Mouse (Mus musculus) intestine, postnatal 0 days (tissue): ENCODE results near the gene Spib. TPM values are rescaled to one million over a fixed set of nuclear protein-coding genes. Genes with fewer than 3 reads are reported as not detected.

Experiments used
- ATAC-seq: fragments of 200-750 bp; cut with Nextera tagmentation; 2 replicates; pipeline ENCODE4 v1.8.0; 2017; ENCODE audit warnings: mild to moderate bottlenecking, moderate TSS enrichment, moderate library complexity
- H3K27ac ChIP-seq: fragments of 300-500 bp; sonication (generic); 2 replicates; pipeline ENCODE4 v1.5.1; 2014; ENCODE audit warnings: mild to moderate bottlenecking, low read depth, low read length, moderate library complexity
- H3K27me3 ChIP-seq: fragments of 300-500 bp; sonication (generic); replicated peaks from 2 replicates; pipeline ENCODE4 v1.6.1; 2014; ENCODE audit warnings: low read length, mixed read lengths; ENCODE audit not compliant: control insufficient read depth, insufficient read depth
- H3K36me3 ChIP-seq: fragments of 300-500 bp; sonication (generic); 2 replicates; pipeline ENCODE4 v1.6.1; 2014; ENCODE audit warnings: mild to moderate bottlenecking, moderate library complexity; ENCODE audit not compliant: control insufficient read depth, insufficient read depth
- H3K4me1 ChIP-seq: fragments of 300-500 bp; sonication (generic); replicated peaks from 2 replicates; pipeline ENCODE4 v1.6.1; 2014; ENCODE audit warnings: antibody characterized with exemption, low read length, mixed read lengths; ENCODE audit not compliant: control insufficient read depth, insufficient read depth
- H3K4me2 ChIP-seq: fragments of 300-500 bp; sonication (generic); replicated peaks from 2 replicates; pipeline ENCODE4 v1.6.1; 2014; ENCODE audit warnings: low read depth, mild to moderate bottlenecking, moderate library complexity
- H3K4me3 ChIP-seq: fragments of 300-500 bp; sonication (generic); 2 replicates; pipeline ENCODE4 v1.5.1; 2014; ENCODE audit warnings: low read depth, low read length
- H3K9ac ChIP-seq: fragments of 300-500 bp; sonication (generic); 2 replicates; pipeline ENCODE4 v1.6.1; 2014; ENCODE audit warnings: mild to moderate bottlenecking, low read depth, low read length
- H3K9me3 ChIP-seq: fragments of 300-500 bp; sonication (generic); 2 replicates; pipeline ENCODE4 v1.6.1; 2016; ENCODE audit warnings: mixed run types; ENCODE audit not compliant: control insufficient read depth
- CTCF ChIP-seq: sonication (generic); IDR thresholded peaks from 2 replicates; pipeline ENCODE4 v1.5.1; 2016; ENCODE audit warnings: low read depth, mild to moderate bottlenecking, control low read depth, antibody characterized with exemption, moderate library complexity
- WGBS: fragments of 180-500 bp; shearing (Covaris S2); extraction: QIAGEN DNeasy Blood & Tissue Kit; methylation state at CpG from one replicate; pipeline ENCODE4 v1.1.7; 2014; 5-methylcytosine and 5-hydroxymethylcytosine counted together
- polyA plus RNA-seq: library from polyadenylated mRNA; unstranded; fragments of >200 nt; fragmentation: Nextera tagmentation; extraction: Ambion mirVana; gene quantifications from 2 replicates; pipeline ENCODE4 v1.2.1, GENCODE M21; 2015

Spib gene
- polyA plus RNA-seq, 1 experiment from 2014 or later = 0.17 TPM

DNA sequence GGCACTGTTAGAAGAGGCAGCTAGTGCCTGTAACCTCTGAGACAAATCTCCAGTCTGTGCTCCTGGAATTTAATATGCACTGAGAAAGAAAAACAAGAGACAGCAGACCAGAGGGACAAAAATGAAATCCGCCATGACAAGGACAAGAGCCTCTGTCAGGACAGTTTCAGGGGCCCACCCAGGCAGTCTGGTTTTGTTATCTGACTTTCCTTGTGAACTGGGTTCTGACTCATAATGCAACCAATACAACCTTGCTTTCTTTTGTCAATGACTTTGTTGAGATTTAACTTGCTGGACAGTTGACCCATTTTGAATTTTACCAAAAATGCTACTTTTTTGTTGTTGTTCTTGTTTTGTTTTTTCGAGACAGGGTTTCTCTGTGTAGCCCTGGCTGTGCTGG lies 25.8 kb upstream of the Spib start:
- 64% methylated on average over 2 of the region's 2 CpGs for WGBS
- Histone ChIP-seq H3K36me3 (no peaks in the 10 kb centered on the region), H3K27ac (peak overlapping the region; percentile 70), H3K27me3 (no peaks in the 10 kb centered on the region), H3K4me2 (no peak overlapping the region), H3K9me3 (no peaks in the 10 kb centered on the region), H3K4me3 (no peak overlapping the region), H3K4me1 (no peaks in the 10 kb centered on the region), H3K9ac (no peak overlapping the region)
- no peak for TF ChIP-seq CTCF
- ATAC-seq = no peak

GRCm38 (mm10) chr7:44553826-44554225 lies 22.0 kb upstream of the Spib start, which contains the start of gene Nr1h2:
Gene Nr1h2, minus strand, starts transcription at chr7:44553951.
- Histone ChIP-seq H3K4me1 (no peaks in the 10 kb centered on the region), H3K27me3 (no peaks in the 10 kb centered on the region), H3K4me2 (peak within 1 kb of the TSS; percentile 70), H3K4me3 (peak within 1 kb of the TSS; percentile 61), H3K36me3 (peaks cover 33% of the 10 kb centered on the region), H3K27ac (peak within 1 kb of the TSS; percentile 95), H3K9ac (peak within 1 kb of the TSS; percentile 56), H3K9me3 (no peaks in the 10 kb centered on the region)
- TF ChIP-seq CTCF = 0 out of 2 replicates have a peak, but pooled peaks have one; percentile 4
- WGBS = under 1% methylated on average over 22 of the region's 22 CpGs
- peak; percentile 84 for ATAC-seq

GRCm38 (mm10) chr7:44553196-44553764 lies 21.4 kb upstream of the Spib start:
- under 1% methylated on average over 32 of the region's 32 CpGs for WGBS
- Histone ChIP-seq H3K4me3 (peak overlapping the region; percentile 61), H3K27me3 (no peaks in the 10 kb centered on the region), H3K4me1 (no peaks in the 10 kb centered on the region), H3K27ac (peak overlapping the region; percentile 95), H3K9me3 (no peaks in the 10 kb centered on the region), H3K36me3 (peaks cover 33% of the 10 kb centered on the region), H3K4me2 (peak overlapping the region; percentile 63), H3K9ac (peak overlapping the region; percentile 56)
- peak; percentile 78 for ATAC-seq
- TF ChIP-seq CTCF = no peak

GRCm38 (mm10) chr7:44552141-44552908 lies 20.5 kb upstream of the Spib start:
- no peak overlapping the region for H3K9ac ChIP-seq
- ATAC-seq = no peak
- peak overlapping the region; percentile 63 for H3K4me2 ChIP-seq

GRCm38 (mm10) chr7:44551731-44552130 lies 19.9 kb upstream of the Spib start:
- H3K36me3 ChIP-seq = peaks cover 33% of the 10 kb centered on the region

More at GRCm38 (mm10) chr7:44552141-44552908, 20.5 kb upstream of the Spib start:
- 88% methylated on average over 31 of the region's 31 CpGs for WGBS
- no peak for TF ChIP-seq CTCF
- Histone ChIP-seq H3K36me3 (peaks cover 33% of the 10 kb centered on the region), H3K27ac (no peak overlapping the region), H3K4me1 (no peaks in the 10 kb centered on the region), H3K27me3 (no peaks in the 10 kb centered on the region), H3K4me3 (no peak overlapping the region; the same call in 1 of the 2 replicates), H3K9me3 (no peaks in the 10 kb centered on the region)

GRCm38 (mm10) chr7:44551301-44551700 lies 19.4 kb upstream of the Spib start:
- H3K9me3 ChIP-seq = no peaks in the 10 kb centered on the region
- H3K4me1 ChIP-seq = no peaks in the 10 kb centered on the region
- H3K36me3 ChIP-seq = peaks cover 33% of the 10 kb centered on the region
- no peak overlapping the region; the same call in 1 of the 2 replicates for H3K27ac ChIP-seq
- H3K27me3 ChIP-seq = no peaks in the 10 kb centered on the region
- TF ChIP-seq CTCF = no peak
- H3K9ac ChIP-seq = no peak overlapping the region
- no peak for ATAC-seq
- H3K4me2 ChIP-seq = no peak overlapping the region
- WGBS = 94% methylated on average over 21 of the region's 21 CpGs
- H3K4me3 ChIP-seq = no peak overlapping the region

More at GRCm38 (mm10) chr7:44551731-44552130, 19.9 kb upstream of the Spib start:
- ATAC-seq = no peak
- Histone ChIP-seq H3K4me2 (no peak overlapping the region), H3K4me1 (no peaks in the 10 kb centered on the region), H3K9me3 (no peaks in the 10 kb centered on the region), H3K27ac (no peak overlapping the region; the same call in 1 of the 2 replicates), H3K9ac (no peak overlapping the region), H3K4me3 (no peak overlapping the region), H3K27me3 (no peaks in the 10 kb centered on the region)
- 89% methylated on average over 22 of the region's 22 CpGs for WGBS
- TF ChIP-seq CTCF = no peak
